Mouse (Mus musculus) R1 (cell line): ENCODE data around the gene S100a8.

ENCODE experiments used
- DNase-seq: peaks from one replicate; pipeline ENCODE4 v3.0.0-alpha.2; 2018; ENCODE audit warnings: low read depth, low spot score

Gene S100a8

DNA sequence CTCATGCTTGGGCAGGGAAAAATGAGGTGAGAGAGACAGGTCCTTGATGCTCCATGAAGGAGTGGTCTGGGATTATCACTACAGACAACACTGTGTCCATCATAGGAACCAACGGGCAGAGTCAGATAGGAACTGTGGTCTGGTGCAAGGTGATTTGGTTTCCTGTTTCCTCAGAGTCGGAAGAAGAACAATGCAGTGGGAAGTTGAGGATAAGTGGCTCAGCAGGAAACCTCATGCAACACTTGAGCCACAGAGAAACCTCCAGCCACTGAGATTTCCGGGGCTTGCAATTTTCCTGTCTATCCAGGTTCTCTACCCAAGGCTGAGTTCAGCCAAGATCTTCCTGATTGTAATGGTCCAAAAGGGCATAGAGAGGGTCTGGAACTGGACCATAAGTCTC, 9.9 kb downstream of the S100a8 start:
- peak; percentile 63 for DNase-seq

DNA sequence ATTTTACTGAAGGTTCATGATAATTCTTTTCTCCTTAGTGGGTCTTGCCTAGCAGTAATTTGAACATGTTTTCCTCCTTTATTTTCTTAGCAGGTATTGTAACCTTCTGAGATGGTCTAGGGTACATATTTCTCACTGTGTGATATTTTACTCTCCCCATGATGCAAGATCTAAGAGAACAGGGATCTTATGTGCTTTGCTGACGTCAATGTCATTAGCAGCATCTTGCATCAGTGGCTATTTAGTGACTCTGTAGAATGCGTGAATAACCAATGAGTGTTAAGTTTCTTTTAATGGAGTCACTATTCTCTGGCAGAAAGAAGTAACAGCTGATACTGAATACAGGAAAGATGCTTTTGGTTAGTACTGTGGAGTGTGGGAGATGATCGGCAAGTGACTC, 15.2 kb downstream of the S100a8 start:
- no peak for DNase-seq

DNA sequence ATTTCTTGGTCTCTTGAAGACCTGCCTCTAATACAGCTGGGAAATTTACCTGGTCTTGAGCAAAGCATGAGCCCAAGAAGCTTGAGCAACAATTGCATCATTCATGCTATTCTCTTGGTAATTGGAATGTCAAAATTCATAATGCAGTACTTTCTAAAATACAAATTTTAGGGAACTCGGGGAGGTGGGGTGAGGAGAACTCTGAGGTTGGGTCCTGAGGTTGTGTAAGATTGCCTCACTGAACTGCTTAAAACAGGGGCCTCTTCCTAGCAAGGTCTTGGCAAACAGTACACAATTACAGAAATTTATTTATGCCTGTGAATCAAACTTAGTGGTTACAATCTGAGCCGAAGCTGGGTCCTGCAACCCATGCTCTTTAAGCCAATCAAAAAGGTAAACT, 18.1 kb downstream of the S100a8 start:
- DNase-seq: no peak

- no peak for DNase-seq
These were observed 24.7 kb downstream of the S100a8 start for GRCm38 (mm10) chr3:90693496-90693895.

- DNase-seq: no peak
These were observed 26.8 kb downstream of the S100a8 start, which contains the start of gene S100a9 for GRCm38 (mm10) chr3:90695613-90696012. Gene S100a9 (minus strand): TSS chr3:90695721.

GRCm38 (mm10) chr3:90702244-90702643, 33.5 kb downstream of the S100a8 start:
- DNase-seq: no peak

- DNase-seq: peak; percentile 34
These were observed 39.9 kb downstream of the S100a8 start for GRCm38 (mm10) chr3:90708523-90709202.

GRCm38 (mm10) chr3:90709591-90710460, 41.0 kb downstream of the S100a8 start:
- peak; percentile 93 for DNase-seq
